Mouse (Mus musculus): ENCODE results near the gene Il22ra2.
"Not testable (repeated sequence)": the region's sequence is repeated elsewhere in the genome, so short reads cannot be mapped to it uniquely, and the experiment has no call there.

The Il22ra2 gene

DNA sequence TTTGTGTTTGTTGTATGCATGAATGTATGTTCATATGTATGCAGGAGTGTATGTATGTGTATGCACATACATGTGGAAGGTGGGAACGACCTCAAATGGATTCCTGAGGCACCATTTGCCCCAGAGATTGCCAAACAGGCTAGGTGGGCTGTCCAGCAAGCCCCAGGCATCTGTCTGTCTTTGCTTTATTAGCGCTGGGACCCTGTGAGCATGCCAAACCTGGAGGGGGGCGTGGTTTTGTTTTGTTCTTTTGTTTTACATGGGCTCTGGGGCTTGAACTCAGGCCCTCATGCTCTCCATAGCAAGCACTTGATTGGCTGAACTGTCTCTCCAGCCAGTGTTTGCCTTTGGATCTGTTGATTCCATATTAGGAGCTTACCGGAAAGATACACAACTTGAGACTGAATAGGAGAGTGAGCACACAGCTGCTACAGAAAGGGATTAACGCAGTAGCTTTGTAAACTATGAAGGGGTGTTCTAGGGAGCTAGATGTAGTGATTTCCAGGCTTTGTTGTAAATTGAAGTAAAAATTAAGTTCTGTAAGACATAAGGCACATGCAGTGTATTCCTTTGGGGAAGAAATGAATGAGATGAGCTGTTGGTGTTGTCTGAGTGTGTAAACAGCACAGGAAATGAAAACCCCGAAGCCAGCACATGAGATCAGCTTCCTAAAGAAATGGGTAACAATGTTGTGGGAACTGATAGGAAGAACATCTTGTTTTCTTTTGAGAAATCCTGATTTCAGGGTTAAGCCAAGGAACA is 22.3 kb upstream of the Il22ra2 start:
- intact Hi-C loops (cut with DNase I): loop anchor here (10.0 kb wide), 1 partner anchor 305 kb away; the partner anchor contains the start of gene Pex7

DNA sequence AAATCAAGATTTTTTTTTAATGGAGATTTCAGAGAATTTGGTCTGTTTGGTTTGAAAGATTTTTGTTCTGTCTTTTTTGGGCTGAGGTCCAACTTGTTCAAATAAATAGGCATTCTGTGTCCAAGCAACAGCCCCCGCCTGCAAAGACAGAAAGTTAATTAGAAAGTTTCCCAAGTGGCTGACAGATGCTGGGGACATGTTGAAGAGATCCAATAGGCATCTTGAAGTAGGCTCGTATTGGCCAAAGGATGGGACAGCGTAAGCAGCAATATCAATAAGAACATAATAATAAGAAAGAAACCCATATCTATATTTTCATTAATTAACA is 21.7 kb upstream of the Il22ra2 start:
- intact Hi-C loops (cut with DNase I): no loop called here

DNA sequence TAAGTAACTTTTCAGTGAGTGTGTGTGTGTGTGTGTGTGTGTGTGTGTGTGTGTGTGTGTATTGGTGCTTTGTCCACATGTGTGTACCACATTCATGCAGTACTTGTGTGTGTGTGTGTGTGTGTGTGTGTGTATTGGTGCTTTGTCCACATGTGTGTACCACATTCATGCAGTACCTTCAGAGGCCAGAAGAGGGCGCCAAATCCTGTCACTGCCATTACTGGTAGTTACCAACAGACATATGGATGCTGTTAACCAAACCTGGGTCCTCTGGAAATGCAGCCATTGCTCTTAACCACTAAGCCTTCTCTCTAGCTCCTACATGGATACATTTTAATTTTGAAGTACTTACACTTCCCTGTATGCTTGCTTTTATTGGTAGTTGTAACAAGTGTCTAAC is 20.3 kb upstream of the Il22ra2 start:
- intact Hi-C loops (cut with DNase I): not testable (repeated sequence)

DNA sequence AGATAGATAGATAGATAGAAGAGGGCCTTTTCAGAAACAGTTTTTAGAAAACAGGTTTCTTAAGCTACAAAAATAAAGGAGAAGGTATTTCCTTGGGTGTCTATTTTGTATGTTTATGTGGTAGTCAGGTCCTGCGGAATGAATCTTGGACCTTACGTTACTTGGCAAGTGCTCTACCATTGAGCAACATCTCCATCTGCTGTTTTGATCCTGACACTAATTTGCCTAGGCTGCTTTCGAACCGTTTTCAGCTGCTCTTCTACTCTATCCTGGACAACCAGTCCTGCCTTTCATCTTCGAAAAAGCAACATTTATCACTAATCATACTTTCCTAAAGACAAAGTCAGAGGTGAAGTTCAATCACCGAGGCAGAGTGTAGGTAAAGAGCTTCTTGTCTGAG is 18.6 kb upstream of the Il22ra2 start:
- intact Hi-C loops (cut with DNase I): no loop called here

DNA sequence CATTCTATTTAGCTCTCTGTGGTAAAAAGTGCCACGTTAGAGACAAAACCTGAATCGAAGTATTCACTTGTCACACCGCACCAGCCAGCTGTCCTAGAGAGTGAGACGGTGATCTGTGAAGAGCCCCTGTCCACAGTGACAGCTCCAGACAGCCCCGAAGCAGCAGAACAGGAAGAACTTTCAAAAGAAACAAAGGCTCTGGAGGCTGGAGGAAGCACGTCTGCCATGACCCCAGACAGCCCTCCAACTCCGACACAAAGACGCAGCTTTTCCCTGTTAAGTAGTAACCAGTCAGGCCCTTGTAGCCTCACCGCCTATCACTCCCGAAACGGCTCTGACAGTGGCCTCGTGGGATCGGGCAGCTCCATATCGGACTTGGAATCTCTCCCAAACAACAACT is 12.7 kb upstream of the Il22ra2 start:
- intact Hi-C loops (cut with DNase I): no loop called here

DNA sequence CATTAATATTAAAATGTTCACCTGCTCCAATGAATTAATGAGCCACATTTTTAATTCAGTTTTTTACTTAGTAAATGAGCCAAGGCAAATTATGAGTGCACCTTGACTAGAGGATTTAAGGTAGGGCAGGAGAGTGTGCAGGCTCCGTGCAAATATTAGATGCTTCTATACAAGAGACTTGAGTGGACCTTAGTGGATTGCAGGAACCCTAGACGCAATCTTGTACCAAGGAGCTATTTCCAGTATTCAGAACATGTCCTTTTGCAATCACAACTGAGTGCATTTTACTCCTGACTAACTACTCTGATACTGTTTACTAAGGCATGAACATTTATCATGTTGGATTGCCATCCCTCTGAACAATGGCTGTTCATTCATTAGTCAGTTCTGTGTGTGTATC is 10.2 kb upstream of the Il22ra2 start:
- intact Hi-C loops (cut with DNase I): no loop called here

DNA sequence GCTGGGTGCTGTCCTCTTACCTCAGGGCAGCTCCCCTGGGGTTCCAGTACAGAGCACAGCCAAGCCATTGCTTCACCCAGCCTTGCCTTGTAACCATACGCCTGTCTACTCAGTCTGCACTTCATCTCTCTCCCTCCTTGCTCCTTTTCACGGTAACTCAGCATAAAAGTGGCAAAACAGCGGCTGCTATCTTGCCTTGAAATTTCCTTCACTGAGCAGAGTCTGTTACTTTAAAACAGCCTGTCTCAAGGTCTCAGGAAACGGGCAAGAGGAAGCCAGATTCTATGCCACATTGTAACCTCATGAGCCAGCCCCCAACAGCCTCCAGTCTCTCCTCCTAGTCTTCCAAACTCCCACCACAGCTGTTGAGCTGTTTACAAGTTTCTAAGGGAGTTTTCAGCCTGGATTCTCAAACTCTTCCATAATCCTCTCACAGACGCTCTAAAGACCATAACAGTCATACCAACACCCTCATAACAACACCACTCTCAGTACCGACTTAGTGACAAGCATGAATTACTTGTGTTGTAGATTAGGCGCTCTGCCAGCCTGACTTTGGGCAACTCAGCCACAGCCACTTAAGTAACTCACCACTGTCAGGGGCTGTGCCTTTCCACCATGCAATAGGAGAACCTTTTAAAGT is 8.6 kb upstream of the Il22ra2 start:
- intact Hi-C loops (cut with DNase I): no loop called here

DNA sequence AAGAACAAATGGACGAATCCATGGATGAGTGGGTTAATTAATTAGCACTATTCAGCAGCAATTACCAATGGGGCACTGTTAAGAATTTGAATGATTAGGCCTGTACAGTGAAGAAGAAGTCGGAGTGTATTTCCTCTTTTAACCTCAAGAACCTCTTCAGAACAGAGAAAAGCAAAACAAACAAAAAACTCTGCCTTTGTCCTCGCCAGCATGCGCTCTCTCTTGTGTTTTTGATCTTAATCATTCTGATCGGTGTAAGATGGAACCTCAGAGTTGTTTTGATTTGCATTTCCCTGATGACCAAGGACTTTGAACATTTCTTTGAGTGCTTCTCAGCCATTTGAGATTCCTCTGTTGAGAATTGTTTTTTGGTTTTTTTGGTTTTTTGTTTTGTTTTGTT is 2.1 kb upstream of the Il22ra2 start:
- intact Hi-C loops (cut with DNase I): no loop called here

DNA sequence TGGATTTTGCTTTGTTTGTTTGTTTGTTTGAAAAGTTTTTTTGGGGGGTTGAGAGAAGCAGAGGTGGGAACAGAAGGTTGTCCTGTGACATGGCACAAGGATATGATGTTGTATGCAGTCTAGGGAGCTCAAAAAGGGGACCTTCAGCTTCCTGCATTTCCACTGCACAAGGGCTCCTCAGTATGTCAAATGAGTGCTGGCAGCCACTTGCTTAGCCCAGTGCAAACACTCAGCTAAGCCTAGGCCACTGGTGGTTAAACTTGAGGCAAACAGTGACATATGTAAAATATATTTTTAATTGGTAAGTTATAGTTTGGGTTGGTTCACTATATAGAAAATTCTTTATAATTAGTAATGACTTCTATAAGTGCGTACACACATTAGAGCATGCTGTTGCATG is 2.8 kb downstream of the Il22ra2 start:
- intact Hi-C loops (cut with DNase I): no loop called here

DNA sequence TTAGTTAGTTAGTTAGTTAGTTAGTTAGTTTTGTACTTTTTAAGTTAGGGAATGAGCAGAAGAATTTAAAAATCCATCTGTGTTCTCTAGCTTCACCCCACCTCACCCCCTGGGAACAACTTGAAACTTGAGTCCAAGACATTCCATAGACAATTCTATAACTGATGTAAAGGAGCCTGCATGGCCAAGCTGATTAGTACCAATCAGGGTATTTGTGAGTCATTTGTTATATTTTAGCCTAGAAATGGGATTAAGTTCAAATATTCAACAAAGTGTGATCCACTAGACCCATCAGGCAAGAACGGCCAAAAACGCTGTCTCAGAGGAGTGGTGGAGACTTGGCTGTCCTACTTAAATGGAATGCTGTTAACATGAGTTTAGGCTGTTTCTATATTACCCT is 5.5 kb downstream of the Il22ra2 start:
- intact Hi-C loops (cut with DNase I): no loop called here

DNA sequence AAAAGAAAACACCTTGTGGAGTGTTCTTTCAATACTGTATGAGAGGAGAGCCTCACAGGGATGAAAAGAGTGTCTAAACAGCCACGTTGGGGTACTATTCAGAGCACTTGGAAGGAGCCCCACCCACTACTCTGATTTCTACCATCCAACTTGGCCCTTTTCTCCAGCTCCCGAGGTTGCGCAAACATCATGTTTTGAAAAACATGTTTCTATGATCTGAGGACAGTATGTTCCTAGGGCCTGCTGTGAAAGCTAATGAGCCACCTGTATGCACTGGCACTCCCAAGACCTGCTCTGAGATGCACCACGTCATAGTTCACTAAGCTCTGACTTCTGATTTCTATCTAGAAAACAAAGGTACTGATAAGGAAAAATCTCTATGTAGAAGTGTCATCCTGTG is 6.0 kb downstream of the Il22ra2 start:
- intact Hi-C loops (cut with DNase I): no loop called here

DNA sequence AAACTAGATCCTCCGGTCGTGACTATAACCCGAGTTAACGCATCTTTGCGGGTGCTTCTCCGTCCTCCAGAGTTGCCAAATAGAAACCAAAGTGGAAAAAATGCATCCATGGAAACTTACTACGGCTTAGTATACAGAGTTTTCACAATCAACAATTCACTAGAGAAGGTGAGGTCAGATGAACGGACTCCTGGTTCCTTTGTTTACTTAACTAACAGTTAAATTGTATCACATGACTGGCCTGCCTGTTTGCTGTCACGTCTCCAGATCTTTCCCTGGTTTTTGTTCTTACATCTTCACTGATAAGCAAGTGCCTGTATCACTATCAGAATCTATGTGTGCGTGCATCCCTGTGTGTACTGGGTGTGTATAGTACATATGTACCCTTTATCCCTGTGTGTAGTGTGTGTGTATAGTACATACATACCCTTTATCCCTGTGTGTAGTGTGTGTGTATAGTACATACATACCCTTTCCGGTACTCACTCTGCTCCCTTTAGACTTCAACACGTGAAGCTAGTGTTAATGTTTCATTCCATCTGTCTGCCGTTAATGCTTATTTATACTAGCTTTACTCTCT is 9.9 kb downstream of the Il22ra2 start:
- intact Hi-C loops (cut with DNase I): no loop called here

DNA sequence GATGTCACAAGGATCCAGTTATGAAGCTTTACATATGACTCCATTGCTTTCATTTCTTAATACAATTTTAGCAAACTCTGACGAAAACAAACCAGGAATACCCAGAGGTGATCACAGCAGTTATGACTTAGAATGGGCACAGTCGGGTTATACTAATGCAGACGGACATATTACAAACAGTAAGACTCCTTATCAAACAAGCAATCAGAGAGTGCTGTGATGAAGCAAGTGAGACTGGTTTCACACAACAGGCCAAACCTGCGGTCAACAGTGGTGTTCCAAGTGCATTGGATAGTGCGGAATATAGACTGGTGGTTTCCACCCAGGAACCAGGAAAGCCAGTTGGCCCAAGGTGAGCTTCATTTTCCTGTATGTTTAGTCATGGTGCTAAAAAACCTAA is 17.1 kb downstream of the Il22ra2 start:
- intact Hi-C loops (cut with DNase I): no loop called here

DNA sequence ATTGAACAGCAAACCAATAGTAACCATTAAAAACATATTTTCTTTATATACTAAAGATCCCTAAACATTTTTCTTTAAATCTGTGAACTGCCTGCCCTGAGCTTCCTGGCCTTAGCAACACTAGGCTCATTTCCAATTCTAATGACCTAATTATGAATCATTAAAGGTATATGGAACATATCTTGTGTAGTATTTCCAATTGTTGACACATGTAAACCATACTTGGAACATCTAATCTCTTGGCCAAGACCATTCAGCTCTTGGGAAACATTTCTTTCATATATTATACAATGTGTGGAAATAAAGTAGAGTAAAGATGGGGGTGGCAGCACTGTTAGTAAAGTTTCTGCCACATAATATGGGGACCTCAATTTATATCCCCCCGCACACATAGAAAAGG is 17.8 kb downstream of the Il22ra2 start:
- intact Hi-C loops (cut with DNase I): no loop called here

DNA sequence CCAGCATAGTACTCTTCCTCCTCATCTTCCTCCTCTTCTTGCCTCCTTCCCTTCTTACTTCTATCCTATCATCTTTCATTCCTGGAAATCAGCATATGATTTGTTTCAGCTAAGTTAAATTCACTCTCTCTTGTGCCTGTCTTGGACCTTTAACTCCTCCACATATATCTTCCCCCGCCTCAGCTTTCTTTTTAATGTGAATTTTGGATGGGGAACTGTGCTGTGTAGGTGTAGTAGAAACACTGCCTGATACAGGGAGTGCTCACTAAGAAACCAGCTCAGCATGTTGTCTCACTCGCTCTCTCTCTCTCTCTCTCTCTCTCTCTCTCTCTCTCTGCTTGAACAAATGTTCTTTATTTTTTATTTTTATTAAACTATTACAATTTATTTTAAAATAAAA is 23.3 kb downstream of the Il22ra2 start:
- intact Hi-C loops (cut with DNase I): no loop called here

DNA sequence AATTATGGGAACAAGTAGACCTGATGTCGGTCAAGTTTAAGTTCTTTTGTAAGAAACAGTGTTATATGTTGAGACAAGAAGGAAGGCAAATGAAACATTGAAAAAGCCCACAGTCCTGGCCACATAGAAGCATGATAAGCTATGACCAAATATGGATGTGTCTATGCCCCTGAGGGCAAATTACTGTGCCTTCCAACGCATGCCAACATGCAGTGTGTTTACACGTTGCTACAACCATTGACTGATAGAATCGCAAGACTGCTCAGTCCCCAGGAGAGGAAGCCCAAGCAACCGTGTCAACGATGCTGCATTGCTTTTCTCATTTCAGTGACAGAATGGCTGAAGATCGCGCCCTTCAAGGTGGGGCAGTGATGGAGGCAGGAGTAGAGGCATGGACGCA is 35.6 kb downstream of the Il22ra2 start:
- intact Hi-C loops (cut with DNase I): no loop called here

DNA sequence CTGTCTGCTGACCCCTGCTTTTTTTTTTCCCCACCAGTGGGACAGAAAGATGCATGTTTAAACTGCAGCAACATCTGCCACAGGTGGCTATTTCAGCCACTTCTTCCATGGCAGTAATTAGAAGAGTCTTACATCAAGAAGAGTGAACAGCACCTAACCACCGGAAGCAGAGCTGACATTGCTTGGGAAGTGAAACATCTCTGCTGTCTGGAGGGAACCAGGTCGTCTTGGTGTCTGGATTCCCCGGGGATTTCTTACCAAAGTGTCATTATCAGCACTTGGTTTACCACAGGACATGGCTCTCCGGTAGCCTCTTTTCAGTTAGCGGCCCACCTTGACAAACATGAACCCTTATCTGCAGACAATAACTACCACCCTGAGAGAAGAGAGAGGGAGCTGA is 38.2 kb downstream of the Il22ra2 start:
- intact Hi-C loops (cut with DNase I): no loop called here

DNA sequence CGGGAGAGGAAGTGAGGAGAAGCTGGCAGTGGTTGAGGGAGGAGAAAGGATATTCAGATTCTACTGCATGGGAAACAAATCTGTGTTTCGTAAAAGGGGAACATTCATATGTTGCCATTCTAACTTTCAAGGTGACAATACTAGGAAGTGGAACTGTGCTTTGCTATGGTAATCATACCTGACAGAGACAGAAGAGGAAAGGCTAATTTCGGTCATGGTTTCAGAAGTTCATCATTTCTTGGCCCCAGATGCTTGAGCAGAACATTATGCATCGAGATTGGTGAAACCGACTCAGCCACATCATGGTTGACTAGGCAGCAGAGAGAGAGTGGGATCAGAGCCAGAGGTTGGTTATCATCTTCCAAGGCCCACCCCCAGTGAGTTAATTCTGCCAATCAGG is 47.2 kb downstream of the Il22ra2 start:
- intact Hi-C loops (cut with DNase I): no loop called here

DNA sequence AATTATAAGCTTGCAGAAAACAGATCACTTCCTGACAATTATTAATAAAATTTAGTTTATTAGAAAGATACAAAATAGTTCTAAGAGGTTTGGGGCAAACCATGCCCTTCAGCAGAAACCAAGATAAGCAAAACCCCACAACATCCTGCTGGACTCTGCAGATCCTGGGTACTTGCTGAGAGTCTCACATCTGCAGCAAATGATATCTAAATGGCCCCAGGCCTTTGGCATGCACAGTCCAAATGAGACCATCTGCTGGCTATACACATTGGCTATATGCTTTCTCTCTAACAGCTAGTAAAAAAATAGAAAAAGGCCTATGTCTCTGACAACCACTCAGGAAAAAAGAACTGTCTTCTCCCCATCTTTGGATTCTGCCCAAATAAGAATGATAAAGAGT is 50.2 kb downstream of the Il22ra2 start:
- intact Hi-C loops (cut with DNase I): no loop called here

DNA sequence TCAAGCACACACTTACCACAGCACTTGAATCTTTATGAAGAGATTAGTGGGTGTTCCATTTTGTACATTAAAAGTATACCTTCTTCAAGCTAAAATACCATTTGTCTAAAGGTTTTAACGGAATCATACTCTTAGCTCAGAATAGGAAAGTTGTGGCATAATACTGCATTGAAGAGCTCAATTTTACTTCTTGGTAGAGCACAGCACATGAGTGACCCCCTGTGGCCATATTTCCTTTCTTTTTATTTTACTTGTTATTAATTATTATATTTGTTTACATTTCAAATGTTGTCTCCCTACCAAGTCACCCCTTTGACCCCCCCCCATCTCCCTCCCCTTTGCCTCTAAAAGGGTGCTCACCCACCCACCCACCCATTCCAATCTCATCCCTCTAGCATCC is 51.3 kb downstream of the Il22ra2 start:
- intact Hi-C loops (cut with DNase I): no loop called here

All from adrenal gland (tissue).